Mouse (Mus musculus) heart, postnatal 4 days (tissue): ENCODE measurements around the gene Usp21. TPM values are rescaled to one million over a fixed set of nuclear protein-coding genes. Genes with fewer than 3 reads are reported as not detected.

Experiments
- DNase-seq: peaks from one replicate; pipeline ENCODE4 v3.0.0; 2021
- total RNA-seq, 2 experiments: library from RNA; stranded (reverse); gene quantifications; 2 replicates each; pipeline ENCODE4 v1.2.3; 2021

Gene Usp21
- total RNA-seq, 2 experiments from 2014 or later, result 23.2 to 23.7 TPM

- no peak for DNase-seq
Observed at GRCm38 (mm10) chr1:171265971-171266744, 21.6 kb downstream of the Usp21 start.

- no peak for DNase-seq
Observed at GRCm38 (mm10) chr1:171263666-171264461, 23.9 kb downstream of the Usp21 start.

GRCm38 (mm10) chr1:171263185-171263611 lies 24.6 kb downstream of the Usp21 start:
- DNase-seq, result peak; percentile 73

GRCm38 (mm10) chr1:171262594-171263130 lies 25.1 kb downstream of the Usp21 start:
- DNase-seq, result peak; percentile 85

GRCm38 (mm10) chr1:171260316-171260715 lies 27.5 kb downstream of the Usp21 start:
- DNase-seq, result no peak

- DNase-seq, result no peak
Observed at GRCm38 (mm10) chr1:171258921-171259320, 28.9 kb downstream of the Usp21 start.

GRCm38 (mm10) chr1:171257781-171258180 lies 30.0 kb downstream of the Usp21 start:
- no peak for DNase-seq

- DNase-seq, result peak; percentile 78
Observed at GRCm38 (mm10) chr1:171256937-171257548, 30.7 kb downstream of the Usp21 start.

- no peak for DNase-seq
Observed at GRCm38 (mm10) chr1:171256095-171256818, 31.5 kb downstream of the Usp21 start.

GRCm38 (mm10) chr1:171252415-171252814 lies 35.4 kb downstream of the Usp21 start:
- DNase-seq, result no peak

GRCm38 (mm10) chr1:171251594-171252324 lies 36.0 kb downstream of the Usp21 start:
- DNase-seq, result peak; percentile 58

GRCm38 (mm10) chr1:171250680-171251593 lies 36.9 kb downstream of the Usp21 start, which contains the start of gene Ndufs2:
Gene Ndufs2, minus strand, starts transcription at chr1:171251388.
- peak; percentile 52 for DNase-seq

- DNase-seq, result peak; percentile 75
Observed at GRCm38 (mm10) chr1:171249913-171250600, 37.7 kb downstream of the Usp21 start, which contains the start of gene Adamts4. Gene Adamts4, plus strand, starts transcription at chr1:171250421.

- no peak for DNase-seq
Observed at GRCm38 (mm10) chr1:171248386-171249226, 39.2 kb downstream of the Usp21 start.

- peak; percentile 54 for DNase-seq
Observed at GRCm38 (mm10) chr1:171247916-171248315, 39.9 kb downstream of the Usp21 start.

- DNase-seq, result no peak
Observed at GRCm38 (mm10) chr1:171247453-171247841, 40.3 kb downstream of the Usp21 start.

GRCm38 (mm10) chr1:171246709-171247452 lies 40.9 kb downstream of the Usp21 start:
- DNase-seq, result peak; percentile 98

GRCm38 (mm10) chr1:171245353-171245752 lies 42.4 kb downstream of the Usp21 start:
- DNase-seq, result no peak
